Mouse (Mus musculus) inflammation-experienced regulatory T-cells, adult 16 weeks (primary cell): Measurements from ENCODE around the gene Klk7. TPM values are rescaled to one million over a fixed set of nuclear protein-coding genes. Genes with fewer than 3 reads are reported as not detected.

Experiments used
- polyA plus RNA-seq: library from polyadenylated mRNA; unstranded; fragments of 100-300 nt; shearing (Covaris generic); gene quantifications from one replicate; pipeline ENCODE4 v1.2.1, GENCODE M21; 2017

The Klk7 gene
- not detected for polyA plus RNA-seq

GRCm38 (mm10) chr7:43810994-43811393, at the start of gene Klk7:
TSS of gene Klk7 (plus strand) at chr7:43811294.

GRCm38 (mm10) chr7:43768597-43768996, 42.5 kb upstream of the Klk7 start, which contains the start of gene Klk12:
TSS of gene Klk12 (plus strand) at chr7:43768897.

GRCm38 (mm10) chr7:43774364-43774763, 36.7 kb upstream of the Klk7 start, which contains the start of gene Klk11:
TSS of gene Klk11 (plus strand) at chr7:43774604.

GRCm38 (mm10) chr7:43780746-43781145, 30.3 kb upstream of the Klk7 start, which contains the start of gene Klk10:
TSS of gene Klk10 (plus strand) at chr7:43781035.

GRCm38 (mm10) chr7:43791591-43791990, 19.5 kb upstream of the Klk7 start, which contains the start of gene Klk9:
TSS of gene Klk9 (plus strand) at chr7:43791891.

GRCm38 (mm10) chr7:43797333-43797769, 13.7 kb upstream of the Klk7 start, which contains the start of gene Klk8:
TSS of gene Klk8 (plus strand) at chr7:43797577.

GRCm38 (mm10) chr7:43824199-43824598, 13.1 kb downstream of the Klk7 start, which contains the start of gene Klk6:
TSS of gene Klk6 (plus strand) at chr7:43824499.

GRCm38 (mm10) chr7:43841701-43842100, 30.6 kb downstream of the Klk7 start, which contains the start of gene Klk5:
TSS of gene Klk5 (plus strand) at chr7:43841971.

Other genes starting within 250 kb of the Klk7 start
- gene Zfp658, start 249.0 kb upstream of the Klk7 start, polyA plus RNA-seq, result 6.2 TPM
- gene Zfp719, start 231.7 kb upstream of the Klk7 start, polyA plus RNA-seq, result 15.6 TPM
- gene Zfp819, start 204.1 kb upstream of the Klk7 start, polyA plus RNA-seq, result not detected
- gene Ceacam18, start 176.6 kb upstream of the Klk7 start, polyA plus RNA-seq, result not detected
- gene Siglece, start 151.1 kb upstream of the Klk7 start, polyA plus RNA-seq, result 1.8 TPM
- gene Ctu1, start 139.3 kb upstream of the Klk7 start, polyA plus RNA-seq, result 5.2 TPM
- not detected for gene Klk14, start 120.9 kb upstream of the Klk7 start, polyA plus RNA-seq
- not detected for gene Klk13, start 98.7 kb upstream of the Klk7 start, polyA plus RNA-seq
- not detected for gene Klk12, start 42.4 kb upstream of the Klk7 start, polyA plus RNA-seq
- not detected for gene Klk11, start 36.7 kb upstream of the Klk7 start, polyA plus RNA-seq
- gene Klk10, start 30.3 kb upstream of the Klk7 start, polyA plus RNA-seq, result 0.21 TPM
- 0.99 TPM for gene Klk9, start 19.4 kb upstream of the Klk7 start, polyA plus RNA-seq
- 109 TPM for gene Klk8, start 13.7 kb upstream of the Klk7 start, polyA plus RNA-seq
- gene Klk6, start 13.2 kb downstream of the Klk7 start, polyA plus RNA-seq, result not detected
- gene Klk5, start 30.7 kb downstream of the Klk7 start, polyA plus RNA-seq, result not detected
- not detected for gene Klk4, start 69.9 kb downstream of the Klk7 start, polyA plus RNA-seq
- gene Klk15, start 122.4 kb downstream of the Klk7 start, polyA plus RNA-seq, result 0.51 TPM
- not detected for gene Klk1b8, start 139.4 kb downstream of the Klk7 start, polyA plus RNA-seq
- gene Klk1b1, start 155.5 kb downstream of the Klk7 start, polyA plus RNA-seq, result not detected
- gene Klk1b9, start 164.8 kb downstream of the Klk7 start, polyA plus RNA-seq, result 0.73 TPM
- gene Klk1b11, start 184.6 kb downstream of the Klk7 start, polyA plus RNA-seq, result not detected
- not detected for gene Klk1b26, start 200.9 kb downstream of the Klk7 start, polyA plus RNA-seq
- 4.1 TPM for gene Klk1b27, start 241.0 kb downstream of the Klk7 start, polyA plus RNA-seq